Comparison of ENCODE assay signal across 8 mouse cellular contexts in the genomic region with DNA sequence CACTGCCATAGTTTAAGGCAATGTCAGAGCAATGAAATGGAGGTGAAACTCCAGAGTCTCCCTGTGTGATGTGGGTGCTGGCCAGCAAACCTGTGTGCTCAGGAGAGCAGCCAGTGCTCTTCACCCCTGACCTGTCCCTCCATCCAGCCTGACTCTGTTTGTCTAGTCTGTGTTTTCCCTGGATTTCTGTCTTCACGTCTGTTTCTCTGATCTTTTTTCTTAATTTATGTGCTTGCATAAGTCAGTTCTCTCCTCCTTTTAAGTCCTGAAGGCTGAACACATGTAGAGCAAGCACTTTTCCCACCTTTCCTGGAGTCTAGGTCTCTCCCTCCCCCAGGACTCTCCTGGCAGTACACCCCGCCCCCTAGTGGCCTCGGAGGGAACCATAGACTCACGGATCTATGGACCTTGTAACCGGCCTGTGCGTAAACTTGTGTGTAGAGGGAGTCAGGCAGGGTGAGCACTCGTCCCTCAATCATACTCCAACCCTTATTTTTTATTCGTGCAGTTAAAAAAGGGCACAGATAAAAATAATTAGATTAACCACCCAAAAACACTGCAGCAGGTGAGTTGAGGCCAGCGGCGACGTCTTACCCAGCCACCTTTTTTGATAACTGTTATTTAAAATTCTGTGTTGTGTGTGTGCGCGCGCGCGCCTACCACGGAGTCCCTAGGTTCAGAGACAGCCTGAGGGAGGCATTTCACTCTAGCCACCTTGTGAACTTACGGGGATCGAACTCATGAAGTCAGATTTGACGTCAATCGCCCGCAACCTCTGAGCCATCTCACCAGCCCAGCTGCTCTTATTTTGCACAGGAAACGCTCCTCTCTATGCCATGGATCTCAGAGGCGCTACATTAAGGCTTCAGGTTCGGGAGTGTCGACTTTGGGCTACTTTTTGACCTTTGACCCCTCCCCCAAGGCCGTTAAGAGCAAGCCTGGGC. TPM values are rescaled to one million over a fixed set of nuclear protein-coding genes. Genes with fewer than 3 reads are reported as not detected.
A peak's percentile ranks its signal among the peaks of the same experiment; 100 is the strongest.
DNase-seq lines count a peak whose midpoint lies in the region; ATAC-seq and TF ChIP-seq lines count a peak whose summit lies in the region.

No protein-coding gene starts in this region.

- peak overlapping the region; percentile 77 for H3K4me3 ChIP-seq in bone marrow, adult 2 months (replicated peaks; ENCODE audit: control insufficient read depth, low read depth, low read length)
- H3K4me3 ChIP-seq in embryonic facial prominence, embryonic 15.5 days (replicated peaks): peak overlapping the region; percentile 94
- peak overlapping the region; percentile 93 for H3K4me3 ChIP-seq in heart, embryonic 10.5 days
- H3K4me3 ChIP-seq in kidney, embryonic 15.5 days (replicated peaks): peak overlapping the region; percentile 74
- H3K4me3 ChIP-seq in liver, embryonic 11.5 days (ENCODE audit: low read depth, low read length): peak overlapping the region; percentile 97
- peak overlapping the region; percentile 93 for H3K4me3 ChIP-seq in myocyte

- H3K27ac ChIP-seq in bone marrow, adult 2 months (ENCODE audit: control insufficient read depth, insufficient read depth, low read depth, low read length, poor library complexity): peak overlapping the region; percentile 95
- H3K27ac ChIP-seq in embryonic facial prominence, embryonic 15.5 days (replicated peaks): peak overlapping the region; percentile 85
- peak overlapping the region; percentile 96 for H3K27ac ChIP-seq in heart, embryonic 10.5 days
- peak overlapping the region; percentile 94 for H3K27ac ChIP-seq in kidney, embryonic 15.5 days
- peak overlapping the region; percentile 98 for H3K27ac ChIP-seq in liver, embryonic 11.5 days (ENCODE audit: low read depth, low read length)

- peaks cover 13% of the 10 kb centered on the region; the same call in 1 of the 2 replicates for H3K36me3 ChIP-seq in embryonic facial prominence, embryonic 15.5 days
- H3K36me3 ChIP-seq in heart, embryonic 10.5 days: peaks cover 20% of the 10 kb centered on the region
- H3K36me3 ChIP-seq in kidney, embryonic 15.5 days: peaks cover 18% of the 10 kb centered on the region
- H3K36me3 ChIP-seq in liver, embryonic 11.5 days (ENCODE audit: control insufficient read depth, insufficient read depth, low read length): peaks cover 7% of the 10 kb centered on the region; the same call in 1 of the 2 replicates
- peaks cover 5% of the 10 kb centered on the region for H3K36me3 ChIP-seq in myocyte (ENCODE audit: control insufficient read depth, insufficient read depth)

- H3K4me1 ChIP-seq in bone marrow, adult 2 months (ENCODE audit: control insufficient read depth, insufficient read depth, low read length): peaks cover 1% of the 10 kb centered on the region; the same call in 1 of the 2 replicates
- peaks cover 38% of the 10 kb centered on the region for H3K4me1 ChIP-seq in embryonic facial prominence, embryonic 15.5 days
- peaks cover 35% of the 10 kb centered on the region for H3K4me1 ChIP-seq in heart, embryonic 10.5 days
- peaks cover 38% of the 10 kb centered on the region for H3K4me1 ChIP-seq in kidney, embryonic 15.5 days
- peaks cover 29% of the 10 kb centered on the region for H3K4me1 ChIP-seq in liver, embryonic 11.5 days (replicated peaks; ENCODE audit: control insufficient read depth, insufficient read depth, low read length)

- no peaks in the 10 kb centered on the region for H3K27me3 ChIP-seq in embryonic facial prominence, embryonic 15.5 days
- no peaks in the 10 kb centered on the region for H3K27me3 ChIP-seq in heart, embryonic 10.5 days (ENCODE audit: insufficient read depth, poor library complexity, severe bottlenecking)
- H3K27me3 ChIP-seq in kidney, embryonic 15.5 days: no peaks in the 10 kb centered on the region
- H3K27me3 ChIP-seq in liver, embryonic 11.5 days (replicated peaks; ENCODE audit: control insufficient read depth, insufficient read depth, low read length): no peaks in the 10 kb centered on the region
- no peaks in the 10 kb centered on the region for H3K27me3 ChIP-seq in myocyte (ENCODE audit: control insufficient read depth, insufficient read depth, insufficient read length)

- H3ac ChIP-seq in myocyte (ENCODE audit: control insufficient read depth, insufficient read length): peak overlapping the region; percentile 96

- H3K4me2 ChIP-seq in embryonic facial prominence, embryonic 15.5 days (replicated peaks): peak overlapping the region; percentile 63
- peak overlapping the region; percentile 93 for H3K4me2 ChIP-seq in kidney, embryonic 15.5 days
- H3K4me2 ChIP-seq in liver, embryonic 11.5 days: peak overlapping the region; percentile 92
- peak overlapping the region; percentile 80 for H3K4me2 ChIP-seq in myocyte (ENCODE audit: low read depth)

- peak; percentile 93 for DNase-seq in 416B (ENCODE audit: low read depth)
- DNase-seq in heart, embryonic 10.5 days (ENCODE audit: low spot score): peak; percentile 95
- DNase-seq in liver, embryonic 11.5 days (ENCODE audit: low spot score): peak; percentile 87
- peak; percentile 95 to 98 for DNase-seq in spleen, postnatal 4 days (ENCODE audit: low spot score in 2 of 2)

- H3K9ac ChIP-seq in embryonic facial prominence, embryonic 15.5 days: peak overlapping the region; percentile 37
- peak overlapping the region; percentile 65 for H3K9ac ChIP-seq in kidney, embryonic 15.5 days
- H3K9ac ChIP-seq in liver, embryonic 11.5 days (ENCODE audit: low read depth, low read length): peak overlapping the region; percentile 84

- WGBS in bone marrow, adult 2 months: 3% methylated on average over 27 of the region's 27 CpGs
- WGBS in embryonic facial prominence, embryonic 15.5 days: 2% methylated on average over 27 of the region's 27 CpGs
- 2% methylated on average over 27 of the region's 27 CpGs for WGBS in heart, embryonic 10.5 days
- 2% methylated on average over 27 of the region's 27 CpGs for WGBS in kidney, embryonic 15.5 days
- 2% methylated on average over 27 of the region's 27 CpGs for WGBS in liver, embryonic 11.5 days

- no peak for TF ChIP-seq POLR2A in bone marrow, adult 2 months (IDR thresholded peaks at IDR 0.05; ENCODE audit: borderline replicate concordance, control insufficient read depth, low read depth, low read length)
- TF ChIP-seq POLR2A in myocyte (IDR thresholded peaks at IDR 0.05; ENCODE audit: insufficient read length, low read depth): no peak

- H3K9me3 ChIP-seq in embryonic facial prominence, embryonic 15.5 days (replicated peaks): no peaks in the 10 kb centered on the region
- no peaks in the 10 kb centered on the region for H3K9me3 ChIP-seq in heart, embryonic 10.5 days
- H3K9me3 ChIP-seq in kidney, embryonic 15.5 days (replicated peaks): no peaks in the 10 kb centered on the region
- H3K9me3 ChIP-seq in liver, embryonic 11.5 days (ENCODE audit: control insufficient read depth, low read length): no peaks in the 10 kb centered on the region

- peak; percentile 45; the same call in 1 of the 2 replicates for ATAC-seq in embryonic facial prominence, embryonic 15.5 days (ENCODE audit: insufficient number of reproducible peaks, low FRiP score, low TSS enrichment, low read depth)
- ATAC-seq in kidney, embryonic 15.5 days (replicated peaks; ENCODE audit: low FRiP score): peak; percentile 57
- ATAC-seq in liver, embryonic 11.5 days (replicated peaks; ENCODE audit: low FRiP score): peak; percentile 62

- H3K79me2 ChIP-seq in myocyte (ENCODE audit: control insufficient read depth, insufficient read depth): peaks cover 39% of the 10 kb centered on the region

- peak; percentile 96 for TF ChIP-seq CTCF in bone marrow, adult 2 months (IDR thresholded peaks at IDR 0.05; ENCODE audit: control insufficient read depth, insufficient read depth, low read length)

RNA-seq across cellular contexts. Expression of a gene that starts 1.0 kb away (rescaled TPM):
- polyA plus RNA-seq in bone marrow, adult 2 months (2011; ENCODE audit: insufficient read depth, insufficient read length, low replicate concordance, missing spikeins): 197 and 344 TPM in 2 replicates
- 21.3 and 27.3 TPM in 2 replicates for polyA plus RNA-seq in embryonic facial prominence, embryonic 15.5 days (2015; fragmentation: Nextera tagmentation; extraction: Ambion mirVana)
- polyA plus RNA-seq in heart, embryonic 10.5 days (2016; fragmentation: Nextera tagmentation; extraction: Ambion mirVana): 12.4 and 17.8 TPM in 2 replicates
- 15.0 and 22.4 TPM in 2 replicates for polyA plus RNA-seq in kidney, embryonic 15.5 days (2015; fragmentation: Nextera tagmentation; extraction: Ambion mirVana)
- 25.1 and 33.5 TPM in 2 replicates for polyA plus RNA-seq in liver, embryonic 11.5 days (2014; fragmentation: Nextera tagmentation; extraction: Ambion mirVana)
- 150 TPM for polyA plus RNA-seq in myocyte (2012; fragmentation: generic; extraction: Trizol)

RNA-seq across cellular contexts. Expression of a gene that starts 9.2 kb away (rescaled TPM):
- 37.6 and 83.8 TPM in 2 replicates for polyA plus RNA-seq in bone marrow, adult 2 months (2011; ENCODE audit: insufficient read depth, insufficient read length, low replicate concordance, missing spikeins)
- 19.4 and 19.8 TPM in 2 replicates for polyA plus RNA-seq in embryonic facial prominence, embryonic 15.5 days (2015; fragmentation: Nextera tagmentation; extraction: Ambion mirVana)
- polyA plus RNA-seq in heart, embryonic 10.5 days (2016; fragmentation: Nextera tagmentation; extraction: Ambion mirVana): 14.8 and 15.6 TPM in 2 replicates
- polyA plus RNA-seq in kidney, embryonic 15.5 days (2015; fragmentation: Nextera tagmentation; extraction: Ambion mirVana): 14.4 and 16.2 TPM in 2 replicates
- polyA plus RNA-seq in liver, embryonic 11.5 days (2014; fragmentation: Nextera tagmentation; extraction: Ambion mirVana): 17.7 and 19.2 TPM in 2 replicates
- 44.6 TPM for polyA plus RNA-seq in myocyte (2012; fragmentation: generic; extraction: Trizol)

RNA-seq across cellular contexts. Expression of a gene that starts 23.8 kb away (rescaled TPM):
- 131 and 178 TPM in 2 replicates for polyA plus RNA-seq in bone marrow, adult 2 months (2011; ENCODE audit: insufficient read depth, insufficient read length, low replicate concordance, missing spikeins)
- 516 and 519 TPM in 2 replicates for polyA plus RNA-seq in embryonic facial prominence, embryonic 15.5 days (2015; fragmentation: Nextera tagmentation; extraction: Ambion mirVana)
- 689 and 872 TPM in 2 replicates for polyA plus RNA-seq in heart, embryonic 10.5 days (2016; fragmentation: Nextera tagmentation; extraction: Ambion mirVana)
- 594 and 612 TPM in 2 replicates for polyA plus RNA-seq in kidney, embryonic 15.5 days (2015; fragmentation: Nextera tagmentation; extraction: Ambion mirVana)
- 482 and 514 TPM in 2 replicates for polyA plus RNA-seq in liver, embryonic 11.5 days (2014; fragmentation: Nextera tagmentation; extraction: Ambion mirVana)
- polyA plus RNA-seq in myocyte (2012; fragmentation: generic; extraction: Trizol): 1,163 TPM

RNA-seq across cellular contexts. Expression of a gene that starts 26.0 kb away (rescaled TPM):
- polyA plus RNA-seq in bone marrow, adult 2 months (2011; ENCODE audit: insufficient read depth, insufficient read length, low replicate concordance, missing spikeins): 3.4 and 3.7 TPM in 2 replicates
- polyA plus RNA-seq in embryonic facial prominence, embryonic 15.5 days (2015; fragmentation: Nextera tagmentation; extraction: Ambion mirVana): 9.3 and 10.9 TPM in 2 replicates
- 2.0 and 4.0 TPM in 2 replicates for polyA plus RNA-seq in heart, embryonic 10.5 days (2016; fragmentation: Nextera tagmentation; extraction: Ambion mirVana)
- 5.7 and 6.1 TPM in 2 replicates for polyA plus RNA-seq in kidney, embryonic 15.5 days (2015; fragmentation: Nextera tagmentation; extraction: Ambion mirVana)
- polyA plus RNA-seq in liver, embryonic 11.5 days (2014; fragmentation: Nextera tagmentation; extraction: Ambion mirVana): 2.8 and 3.1 TPM in 2 replicates
- 10.0 TPM for polyA plus RNA-seq in myocyte (2012; fragmentation: generic; extraction: Trizol)

RNA-seq across cellular contexts. Expression of a gene that starts 33.5 kb away (rescaled TPM):
- 36.0 and 53.2 TPM in 2 replicates for polyA plus RNA-seq in bone marrow, adult 2 months (2011; ENCODE audit: insufficient read depth, insufficient read length, low replicate concordance, missing spikeins)
- 18.3 and 20.4 TPM in 2 replicates for polyA plus RNA-seq in embryonic facial prominence, embryonic 15.5 days (2015; fragmentation: Nextera tagmentation; extraction: Ambion mirVana)
- polyA plus RNA-seq in heart, embryonic 10.5 days (2016; fragmentation: Nextera tagmentation; extraction: Ambion mirVana): 16.1 and 24.4 TPM in 2 replicates
- 18.8 and 19.5 TPM in 2 replicates for polyA plus RNA-seq in kidney, embryonic 15.5 days (2015; fragmentation: Nextera tagmentation; extraction: Ambion mirVana)
- polyA plus RNA-seq in liver, embryonic 11.5 days (2014; fragmentation: Nextera tagmentation; extraction: Ambion mirVana): 19.2 and 20.1 TPM in 2 replicates
- polyA plus RNA-seq in myocyte (2012; fragmentation: generic; extraction: Trizol): 131 TPM

Comparison
In these comparisons a context has a peak if more than half of its experiments do, and no peak if none do; other contexts are left out.
1. Peak in every context shown above with its lines: DNase-seq, ATAC-seq, H3K4me3 ChIP-seq and H3K27ac ChIP-seq.